Mouse (Mus musculus) cerebellum, adult 2 months (tissue): ENCODE measurements around the gene Atp8b4.

Experiments
- CTCF ChIP-seq: fragments of 200-500 bp; IDR thresholded peaks from 2 replicates; pipeline ENCODE4 v1.5.1; 2011; ENCODE audit warnings: low read depth, mild to moderate bottlenecking, control low read depth, low read length, moderate library complexity, borderline replicate concordance; ENCODE audit not compliant: insufficient read depth
- POLR2A ChIP-seq: fragments of 200-500 bp; IDR thresholded peaks from 2 replicates; pipeline ENCODE4 v1.6.1; 2011; ENCODE audit warnings: low read length, control low read depth, borderline replicate concordance; ENCODE audit not compliant: insufficient read depth

GRCm38 (mm10) chr2:126490573-126490972 lies 9.9 kb downstream of the Atp8b4 start:
- no peak for TF ChIP-seq POLR2A
- TF ChIP-seq CTCF, result no peak
